Mouse (Mus musculus): ENCODE measurements at regions not wholly inside any gene's neighbourhood (a gene's known extent, or its start where the extent isn't known, plus 50 kb on each side); places are given as distances from the start of the nearest gene placed in this dataset.
"Not testable (repeated sequence)": the region's sequence is repeated elsewhere in the genome, so short reads cannot be mapped to it uniquely, and the experiment has no call there.

GRCm38 (mm10) chr2:75778628-75779027 lies 53.3 kb upstream of the Agps start:
- not testable (repeated sequence) for TF ChIP-seq CTCF (IDR thresholded peaks at IDR 0.05; ENCODE audit: extremely low read depth, insufficient read depth, insufficient read length, insufficient replicate concordance); POLR2A (IDR thresholded peaks at IDR 0.05; ENCODE audit: low read depth, low read length)

Data from spleen, adult 2 months (tissue).